Mouse (Mus musculus): ENCODE measurements around the gene Kcnc3. TPM values are rescaled to one million over a fixed set of nuclear protein-coding genes. Genes with fewer than 3 reads are reported as not detected.

Gene Kcnc3
- polyA plus RNA-seq, 1 experiment from 2014 or later = 4.0 TPM

DNA sequence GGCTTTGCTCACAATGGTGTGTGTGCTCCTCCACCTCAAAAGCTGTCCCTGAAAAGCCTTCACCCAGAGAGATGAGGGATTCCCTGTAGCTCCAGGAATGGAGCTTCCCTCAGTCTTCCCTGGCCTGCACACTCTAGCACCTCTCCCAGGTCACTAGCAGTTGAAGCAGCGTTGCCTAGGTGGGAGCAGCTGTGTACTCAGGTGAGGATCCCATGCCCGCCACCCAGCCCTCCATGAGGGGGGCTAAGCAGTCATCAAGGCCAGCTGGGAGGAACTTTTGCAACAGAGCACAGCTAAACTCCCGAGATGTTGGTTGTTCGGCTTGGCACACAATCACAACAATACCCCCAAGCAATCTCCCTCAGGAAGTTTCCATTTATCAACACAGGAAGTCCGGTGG lies 7.8 kb upstream of the Kcnc3 start:
- Histone ChIP-seq H3K27me3 (replicated peaks; ENCODE audit: control insufficient read depth, insufficient read depth, low read length) (peaks cover 5% of the 10 kb centered on the region), H3K4me1 (replicated peaks; ENCODE audit: control insufficient read depth, insufficient read depth, low read length) (peaks cover 8% of the 10 kb centered on the region), H3K4me2 (ENCODE audit: low read length) (no peak overlapping the region), H3K9me3 (ENCODE audit: control insufficient read depth, low read length) (no peaks in the 10 kb centered on the region; the same call in 1 of the 2 replicates), H3K4me3 (replicated peaks; ENCODE audit: low read length) (no peak overlapping the region), H3K9ac (replicated peaks; ENCODE audit: low read depth, low read length) (no peak overlapping the region), H3K36me3 (ENCODE audit: control insufficient read depth, insufficient read depth) (no peaks in the 10 kb centered on the region), H3K27ac (ENCODE audit: low read length) (no peak overlapping the region)
- 82% methylated on average over 5 of the region's 5 CpGs for whole genome bisulfite sequencing
- ATAC-seq = no peak

DNA sequence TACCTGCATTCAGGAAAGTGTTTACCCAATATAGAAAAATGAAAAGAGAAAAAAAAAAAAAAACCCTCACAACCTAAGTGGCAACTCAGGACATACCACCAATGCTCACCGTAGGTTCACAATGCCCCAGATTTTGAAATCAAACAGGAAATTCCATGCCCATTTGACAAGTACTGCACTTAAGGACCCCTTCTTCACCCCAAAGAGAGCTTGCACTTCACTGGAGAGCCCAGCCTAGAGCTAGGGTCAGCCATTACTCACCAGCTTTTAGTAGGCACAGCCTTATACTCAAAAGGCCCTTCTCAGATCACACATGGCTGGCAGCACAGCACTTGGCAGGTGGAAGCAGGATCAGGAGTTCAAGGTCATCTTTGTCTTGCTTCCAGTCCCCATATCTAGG lies 7.3 kb upstream of the Kcnc3 start:
- peaks cover 8% of the 10 kb centered on the region for H3K27me3 ChIP-seq (replicated peaks; ENCODE audit: control insufficient read depth, insufficient read depth, low read length)
- no peak overlapping the region for H3K4me2 ChIP-seq (ENCODE audit: low read length)
- no peak overlapping the region for H3K27ac ChIP-seq (ENCODE audit: low read length)
- no peak overlapping the region for H3K9ac ChIP-seq (replicated peaks; ENCODE audit: low read depth, low read length)
- H3K4me3 ChIP-seq (replicated peaks; ENCODE audit: low read length) = no peak overlapping the region
- H3K36me3 ChIP-seq (ENCODE audit: control insufficient read depth, insufficient read depth) = no peaks in the 10 kb centered on the region
- no peak for ATAC-seq
- WGBS = 91% methylated on average over 1 of the region's 1 CpGs
- no peaks in the 10 kb centered on the region; the same call in 1 of the 2 replicates for H3K9me3 ChIP-seq (ENCODE audit: control insufficient read depth, low read length)
- H3K4me1 ChIP-seq (replicated peaks; ENCODE audit: control insufficient read depth, insufficient read depth, low read length) = peaks cover 12% of the 10 kb centered on the region

DNA sequence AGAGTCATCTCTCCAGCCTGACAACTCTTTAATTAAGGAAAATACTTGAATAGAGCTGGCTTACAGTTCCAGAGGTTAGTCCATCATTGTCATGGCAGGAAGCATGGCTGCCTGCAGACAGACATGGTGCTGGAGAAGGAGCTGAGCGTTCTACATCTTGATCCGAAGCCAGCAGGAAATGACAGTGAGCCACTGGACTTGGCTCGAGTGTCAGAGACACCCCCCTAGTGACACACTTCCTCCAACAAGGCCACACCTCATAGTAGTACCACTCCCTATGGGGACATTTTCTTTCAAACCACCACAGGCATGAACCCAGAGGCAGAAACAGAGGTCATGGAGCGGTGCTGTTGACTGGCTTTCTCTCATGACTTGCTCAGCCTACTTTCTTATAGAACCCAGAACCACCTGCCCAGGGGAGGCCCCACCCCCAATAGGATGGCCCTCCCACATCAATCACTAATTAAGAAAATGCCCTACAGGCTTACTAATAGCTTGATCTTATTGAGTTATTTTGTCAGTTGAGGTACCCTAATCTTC lies 6.1 kb upstream of the Kcnc3 start:
- no peak for ATAC-seq
- no peaks in the 10 kb centered on the region for H3K36me3 ChIP-seq (ENCODE audit: control insufficient read depth, insufficient read depth)
- 81% methylated on average over 4 of the region's 4 CpGs for WGBS
- peaks cover 21% of the 10 kb centered on the region for H3K4me1 ChIP-seq (replicated peaks; ENCODE audit: control insufficient read depth, insufficient read depth, low read length)
- H3K27me3 ChIP-seq (replicated peaks; ENCODE audit: control insufficient read depth, insufficient read depth, low read length) = peaks cover 12% of the 10 kb centered on the region
- no peak overlapping the region for H3K9ac ChIP-seq (replicated peaks; ENCODE audit: low read depth, low read length)
- no peak overlapping the region for H3K4me3 ChIP-seq (replicated peaks; ENCODE audit: low read length)
- H3K4me2 ChIP-seq (ENCODE audit: low read length) = no peak overlapping the region
- H3K9me3 ChIP-seq (ENCODE audit: control insufficient read depth, low read length) = no peaks in the 10 kb centered on the region
- no peak overlapping the region for H3K27ac ChIP-seq (ENCODE audit: low read length)

DNA sequence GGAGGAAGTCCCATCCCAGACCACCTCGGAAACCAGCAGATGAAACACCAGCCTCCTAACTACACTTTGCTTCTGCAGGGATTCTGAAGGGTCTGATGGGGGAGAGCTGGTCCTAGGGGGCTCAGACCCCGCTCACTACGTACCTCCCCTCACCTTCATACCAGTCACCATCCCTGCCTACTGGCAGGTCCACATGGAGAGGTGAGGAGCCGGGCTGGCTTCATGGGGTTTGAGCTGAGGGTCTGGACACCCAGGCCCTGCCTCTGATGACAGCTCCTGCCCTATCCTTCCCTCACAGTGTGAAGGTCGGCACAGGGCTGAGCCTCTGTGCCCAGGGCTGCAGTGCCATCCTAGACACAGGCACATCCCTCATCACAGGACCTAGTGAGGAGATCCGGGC lies 5.5 kb upstream of the Kcnc3 start:
- Histone ChIP-seq H3K4me2 (ENCODE audit: low read length) (no peak overlapping the region), H3K9ac (replicated peaks; ENCODE audit: low read depth, low read length) (no peak overlapping the region), H3K9me3 (ENCODE audit: control insufficient read depth, low read length) (no peaks in the 10 kb centered on the region), H3K36me3 (ENCODE audit: control insufficient read depth, insufficient read depth) (no peaks in the 10 kb centered on the region), H3K27ac (ENCODE audit: low read length) (no peak overlapping the region), H3K4me1 (replicated peaks; ENCODE audit: control insufficient read depth, insufficient read depth, low read length) (peaks cover 27% of the 10 kb centered on the region), H3K27me3 (replicated peaks; ENCODE audit: control insufficient read depth, insufficient read depth, low read length) (peaks cover 12% of the 10 kb centered on the region), H3K4me3 (replicated peaks; ENCODE audit: low read length) (no peak overlapping the region)
- ATAC-seq = no peak
- 89% methylated on average over 6 of the region's 6 CpGs for whole genome bisulfite sequencing

DNA sequence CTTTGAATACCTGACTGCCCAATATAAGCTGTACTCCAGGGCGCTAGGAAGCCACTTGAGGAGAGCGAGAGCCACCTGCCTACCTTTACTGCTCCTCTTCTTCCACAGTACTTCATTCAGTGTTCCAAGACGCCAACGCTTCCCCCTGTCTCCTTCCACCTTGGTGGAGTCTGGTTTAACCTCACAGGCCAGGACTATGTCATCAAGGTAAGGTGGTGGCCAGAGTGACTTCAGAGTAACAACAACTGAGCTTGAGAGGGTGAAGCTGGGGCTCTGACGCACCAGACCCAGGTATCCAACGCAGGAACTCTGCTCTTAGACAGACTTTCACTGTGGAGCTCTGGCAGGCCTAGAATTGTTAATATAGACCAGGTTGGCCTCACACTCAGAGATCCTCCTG lies 4.9 kb upstream of the Kcnc3 start:
- 89% methylated on average over 6 of the region's 6 CpGs for WGBS
- H3K4me3 ChIP-seq (replicated peaks; ENCODE audit: low read length) = no peak overlapping the region
- ATAC-seq = no peak

DNA sequence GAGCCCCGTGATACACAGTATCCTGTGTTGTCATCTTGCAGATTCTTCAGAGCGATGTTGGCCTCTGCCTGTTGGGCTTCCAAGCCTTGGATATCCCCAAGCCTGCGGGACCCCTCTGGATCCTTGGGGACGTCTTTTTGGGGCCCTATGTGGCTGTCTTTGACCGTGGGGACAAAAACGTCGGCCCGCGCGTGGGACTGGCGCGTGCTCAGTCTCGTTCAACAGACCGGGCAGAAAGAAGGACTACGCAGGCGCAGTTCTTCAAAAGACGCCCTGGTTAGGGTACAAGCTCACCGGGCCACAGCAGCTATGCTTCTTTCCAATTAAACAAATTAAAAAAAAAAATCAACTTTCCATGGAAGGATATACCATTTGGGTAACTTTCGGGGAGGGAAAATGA lies 3.9 kb upstream of the Kcnc3 start:
- Histone ChIP-seq H3K4me3 (replicated peaks; ENCODE audit: low read length) (peak overlapping the region; percentile 67), H3K36me3 (ENCODE audit: control insufficient read depth, insufficient read depth) (no peaks in the 10 kb centered on the region), H3K27me3 (replicated peaks; ENCODE audit: control insufficient read depth, insufficient read depth, low read length) (peaks cover 15% of the 10 kb centered on the region), H3K27ac (ENCODE audit: low read length) (peak overlapping the region; percentile 5; the same call in 1 of the 2 replicates), H3K4me1 (replicated peaks; ENCODE audit: control insufficient read depth, insufficient read depth, low read length) (peaks cover 38% of the 10 kb centered on the region), H3K9me3 (ENCODE audit: control insufficient read depth, low read length) (no peaks in the 10 kb centered on the region), H3K9ac (replicated peaks; ENCODE audit: low read depth, low read length) (peak overlapping the region; percentile 58), H3K4me2 (ENCODE audit: low read length) (peak overlapping the region; percentile 96)
- peak; percentile 17; the same call in 1 of the 2 replicates for ATAC-seq
- WGBS = 12% methylated on average over 19 of the region's 19 CpGs

More for the DNA sequence above, 4.9 kb upstream of the Kcnc3 start:
- no peak overlapping the region for H3K9ac ChIP-seq (replicated peaks; ENCODE audit: low read depth, low read length)
- no peak overlapping the region for H3K27ac ChIP-seq (ENCODE audit: low read length)
- H3K4me1 ChIP-seq (replicated peaks; ENCODE audit: control insufficient read depth, insufficient read depth, low read length) = peaks cover 32% of the 10 kb centered on the region
- H3K27me3 ChIP-seq (replicated peaks; ENCODE audit: control insufficient read depth, insufficient read depth, low read length) = peaks cover 12% of the 10 kb centered on the region
- H3K9me3 ChIP-seq (ENCODE audit: control insufficient read depth, low read length) = no peaks in the 10 kb centered on the region
- H3K36me3 ChIP-seq (ENCODE audit: control insufficient read depth, insufficient read depth) = no peaks in the 10 kb centered on the region
- no peak overlapping the region for H3K4me2 ChIP-seq (ENCODE audit: low read length)

DNA sequence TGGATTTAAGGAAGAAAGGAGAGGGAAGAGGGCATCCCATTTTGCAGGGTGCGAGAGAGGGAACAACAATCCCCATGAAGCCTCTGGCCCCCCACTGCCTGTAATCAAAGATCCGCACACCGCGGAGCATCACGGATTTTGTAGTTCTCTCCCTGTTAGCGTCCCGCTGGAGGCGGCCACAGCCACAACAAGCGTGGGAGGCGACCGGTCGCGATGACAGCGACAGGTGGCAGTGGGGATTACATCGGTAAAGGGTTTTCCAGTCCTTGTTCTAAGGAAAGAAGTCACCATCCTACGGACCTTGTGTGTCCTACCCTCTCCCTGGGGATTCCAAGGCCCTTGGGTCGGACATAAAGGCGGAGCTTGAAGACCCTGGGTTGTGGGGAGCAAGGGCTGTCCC lies 3.5 kb upstream of the Kcnc3 start:
- under 1% methylated on average over 18 of the region's 18 CpGs for WGBS
- peak; percentile 61 for ATAC-seq
- Histone ChIP-seq H3K27ac (ENCODE audit: low read length) (no peak overlapping the region), H3K4me3 (replicated peaks; ENCODE audit: low read length) (peak overlapping the region; percentile 67), H3K4me2 (ENCODE audit: low read length) (peak overlapping the region; percentile 96), H3K36me3 (ENCODE audit: control insufficient read depth, insufficient read depth) (no peaks in the 10 kb centered on the region), H3K9me3 (ENCODE audit: control insufficient read depth, low read length) (no peaks in the 10 kb centered on the region), H3K4me1 (replicated peaks; ENCODE audit: control insufficient read depth, insufficient read depth, low read length) (peaks cover 43% of the 10 kb centered on the region), H3K27me3 (replicated peaks; ENCODE audit: control insufficient read depth, insufficient read depth, low read length) (peaks cover 15% of the 10 kb centered on the region), H3K9ac (replicated peaks; ENCODE audit: low read depth, low read length) (peak overlapping the region; percentile 58)

DNA sequence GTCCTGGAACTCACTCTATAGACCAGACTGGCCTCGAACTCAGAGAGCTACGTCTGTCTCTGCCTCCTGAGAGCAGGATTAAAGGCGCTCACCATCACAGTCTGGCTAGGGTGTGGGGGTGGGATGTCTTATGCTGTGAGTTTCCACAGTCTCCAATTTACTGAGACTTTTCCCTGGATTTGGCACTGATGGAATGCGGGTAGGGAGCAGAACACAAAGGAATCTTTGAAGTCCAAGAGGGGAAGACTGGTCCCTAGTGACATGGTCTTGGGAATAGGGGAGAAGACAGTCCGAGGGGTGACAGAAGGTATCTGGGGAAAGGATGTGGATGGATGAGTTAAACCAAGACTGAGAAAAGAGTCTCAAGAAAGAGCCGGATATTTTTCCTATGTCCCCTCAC lies 2.8 kb upstream of the Kcnc3 start:
- Histone ChIP-seq H3K9me3 (ENCODE audit: control insufficient read depth, low read length) (no peaks in the 10 kb centered on the region), H3K4me3 (replicated peaks; ENCODE audit: low read length) (peak overlapping the region; percentile 67), H3K4me2 (ENCODE audit: low read length) (peak overlapping the region; percentile 96), H3K9ac (replicated peaks; ENCODE audit: low read depth, low read length) (no peak overlapping the region; the same call in 1 of the 2 replicates), H3K27me3 (replicated peaks; ENCODE audit: control insufficient read depth, insufficient read depth, low read length) (peaks cover 19% of the 10 kb centered on the region), H3K4me1 (replicated peaks; ENCODE audit: control insufficient read depth, insufficient read depth, low read length) (peaks cover 48% of the 10 kb centered on the region), H3K27ac (ENCODE audit: low read length) (no peak overlapping the region), H3K36me3 (ENCODE audit: control insufficient read depth, insufficient read depth) (no peaks in the 10 kb centered on the region)
- no peak for ATAC-seq
- 36% methylated on average over 6 of the region's 6 CpGs for WGBS

DNA sequence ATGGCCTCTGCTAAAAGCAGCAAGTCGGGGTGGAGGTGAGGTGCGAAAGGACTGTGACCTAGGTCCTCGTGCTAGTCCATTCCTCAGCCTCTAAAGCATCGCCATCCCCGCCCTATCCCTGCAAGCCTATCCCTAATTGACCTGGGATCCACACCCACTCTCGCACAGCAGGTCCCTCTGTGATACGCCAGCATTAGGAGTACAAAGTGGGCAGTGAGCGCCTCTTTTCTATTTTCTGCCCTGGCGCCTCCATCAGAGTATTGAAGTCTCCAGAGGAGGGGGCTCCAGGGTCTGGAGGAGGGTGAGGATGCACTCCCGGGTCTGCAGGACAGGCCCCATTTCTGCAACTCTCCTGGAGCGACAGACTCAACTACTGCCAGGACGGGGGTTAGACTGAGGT lies 2.1 kb upstream of the Kcnc3 start:
- Histone ChIP-seq H3K36me3 (ENCODE audit: control insufficient read depth, insufficient read depth) (no peaks in the 10 kb centered on the region), H3K4me2 (ENCODE audit: low read length) (peak overlapping the region; percentile 96)

DNA sequence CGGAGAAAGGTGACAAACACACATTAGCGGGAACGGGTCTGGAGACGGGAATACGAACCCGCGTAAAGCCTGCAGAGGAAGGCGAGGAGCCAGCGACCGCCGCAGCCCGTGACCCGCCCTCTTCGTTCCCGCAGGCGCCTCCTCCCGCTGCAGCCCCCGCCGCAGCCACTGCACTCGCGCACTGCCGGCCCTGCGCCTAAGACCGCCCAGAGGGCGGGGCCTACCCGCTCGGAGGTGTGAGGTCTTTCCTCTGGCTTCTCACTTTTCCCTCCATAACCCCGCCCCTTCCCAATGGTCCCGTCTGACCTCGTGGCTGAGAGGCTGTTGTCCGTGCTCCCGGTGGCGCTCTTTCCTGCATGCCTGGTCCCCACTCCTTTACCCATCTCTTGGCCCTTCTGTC lies 1.3 kb upstream of the Kcnc3 start:
- Histone ChIP-seq H3K27me3 (replicated peaks; ENCODE audit: control insufficient read depth, insufficient read depth, low read length) (peaks cover 28% of the 10 kb centered on the region), H3K36me3 (ENCODE audit: control insufficient read depth, insufficient read depth) (no peaks in the 10 kb centered on the region), H3K9ac (replicated peaks; ENCODE audit: low read depth, low read length) (peak overlapping the region; percentile 63), H3K4me1 (replicated peaks; ENCODE audit: control insufficient read depth, insufficient read depth, low read length) (peaks cover 60% of the 10 kb centered on the region), H3K4me2 (ENCODE audit: low read length) (peak overlapping the region; percentile 96), H3K9me3 (ENCODE audit: control insufficient read depth, low read length) (no peaks in the 10 kb centered on the region), H3K27ac (ENCODE audit: low read length) (peak overlapping the region; percentile 16), H3K4me3 (replicated peaks; ENCODE audit: low read length) (peak overlapping the region; percentile 67)
- 0% methylated on average over 30 of the region's 33 CpGs for WGBS
- 0 out of 2 replicates have a peak, but pooled peaks have one; percentile 13 for ATAC-seq

More for the DNA sequence above, 2.1 kb upstream of the Kcnc3 start:
- Histone ChIP-seq H3K9me3 (ENCODE audit: control insufficient read depth, low read length) (no peaks in the 10 kb centered on the region), H3K27me3 (replicated peaks; ENCODE audit: control insufficient read depth, insufficient read depth, low read length) (peaks cover 25% of the 10 kb centered on the region), H3K4me1 (replicated peaks; ENCODE audit: control insufficient read depth, insufficient read depth, low read length) (peaks cover 54% of the 10 kb centered on the region), H3K4me3 (replicated peaks; ENCODE audit: low read length) (peak overlapping the region; percentile 67), H3K27ac (ENCODE audit: low read length) (peak overlapping the region; percentile 20; the same call in 1 of the 2 replicates), H3K9ac (replicated peaks; ENCODE audit: low read depth, low read length) (peak overlapping the region; percentile 63)
- 9% methylated on average over 12 of the region's 12 CpGs for WGBS
- ATAC-seq = no peak
